Mouse (Mus musculus) R1 (cell line): Measurements from ENCODE around the gene Phf19.

Experiments used
- DNase-seq: peaks from one replicate; pipeline ENCODE4 v3.0.0-alpha.2; 2018; ENCODE audit warnings: low read depth, low spot score

Gene Phf19

GRCm38 (mm10) chr2:34913218-34914068, at the start of gene Phf19:
Gene Phf19, minus strand, starts transcription at chr2:34914026.
- DNase-seq: peak; percentile 45

GRCm38 (mm10) chr2:34963371-34963956, 49.6 kb upstream of the Phf19 start:
- DNase-seq: peak; percentile 75

- DNase-seq: no peak
Observed at GRCm38 (mm10) chr2:34962893-34963292, 49.1 kb upstream of the Phf19 start.

- DNase-seq: no peak
Observed at GRCm38 (mm10) chr2:34962211-34962610, 48.4 kb upstream of the Phf19 start.

- no peak for DNase-seq
Observed at GRCm38 (mm10) chr2:34961481-34962036, 47.7 kb upstream of the Phf19 start, which contains the start of gene Traf1. Gene Traf1, minus strand, starts transcription at chr2:34961772.

- no peak for DNase-seq
Observed at GRCm38 (mm10) chr2:34960966-34961365, 47.1 kb upstream of the Phf19 start.

GRCm38 (mm10) chr2:34960466-34960865, 46.6 kb upstream of the Phf19 start:
- DNase-seq: no peak

- no peak for DNase-seq
Observed at GRCm38 (mm10) chr2:34958582-34958981, 44.8 kb upstream of the Phf19 start.

- no peak for DNase-seq
Observed at GRCm38 (mm10) chr2:34958036-34958435, 44.2 kb upstream of the Phf19 start.

GRCm38 (mm10) chr2:34957405-34957804, 43.6 kb upstream of the Phf19 start:
- DNase-seq: no peak

- no peak for DNase-seq
Observed at GRCm38 (mm10) chr2:34956941-34957340, 43.1 kb upstream of the Phf19 start.

- no peak for DNase-seq
Observed at GRCm38 (mm10) chr2:34954344-34954743, 40.5 kb upstream of the Phf19 start.

GRCm38 (mm10) chr2:34953547-34954116, 39.8 kb upstream of the Phf19 start:
- no peak for DNase-seq

- DNase-seq: no peak
Observed at GRCm38 (mm10) chr2:34953018-34953417, 39.2 kb upstream of the Phf19 start.

- DNase-seq: no peak
Observed at GRCm38 (mm10) chr2:34951469-34951868, 37.6 kb upstream of the Phf19 start.

- peak; percentile 45 for DNase-seq
Observed at GRCm38 (mm10) chr2:34948622-34949021, 34.8 kb upstream of the Phf19 start.

GRCm38 (mm10) chr2:34946046-34946445, 32.2 kb upstream of the Phf19 start:
- DNase-seq: peak; percentile 72

GRCm38 (mm10) chr2:34945580-34945979, 31.8 kb upstream of the Phf19 start:
- no peak for DNase-seq

- peak; percentile 90 for DNase-seq
Observed at GRCm38 (mm10) chr2:34944761-34945160, 30.9 kb upstream of the Phf19 start.

GRCm38 (mm10) chr2:34943556-34944120, 29.8 kb upstream of the Phf19 start:
- no peak for DNase-seq

- DNase-seq: no peak
Observed at GRCm38 (mm10) chr2:34941061-34941675, 27.3 kb upstream of the Phf19 start.

GRCm38 (mm10) chr2:34940246-34940645, 26.4 kb upstream of the Phf19 start:
- DNase-seq: no peak
